Mouse (Mus musculus): ENCODE measurements at regions not wholly inside any gene's neighbourhood (a gene's known extent, or its start where the extent isn't known, plus 50 kb on each side); places are given as distances from the start of the nearest gene placed in this dataset.
A peak's percentile ranks its signal among the peaks of the same experiment; 100 is the strongest.

- DNase-seq (ENCODE audit: low spot score in 2 of 2) = peak; percentile 28 to 30
Observed at GRCm38 (mm10) chr2:75312246-75312645, 346.8 kb upstream of the Hnrnpa3 start.

GRCm38 (mm10) chr2:75315341-75315740 is 343.7 kb upstream of the Hnrnpa3 start:
- no peak for DNase-seq (ENCODE audit: low spot score in 2 of 2)

GRCm38 (mm10) chr2:75318190-75318589 is 340.9 kb upstream of the Hnrnpa3 start:
- DNase-seq (ENCODE audit: low spot score in 2 of 2) = no peak

- no peak for DNase-seq (ENCODE audit: low spot score in 2 of 2)
Observed at GRCm38 (mm10) chr2:75324146-75324749, 334.8 kb upstream of the Hnrnpa3 start.

GRCm38 (mm10) chr2:75329598-75329997 is 329.5 kb upstream of the Hnrnpa3 start:
- DNase-seq (ENCODE audit: low spot score in 2 of 2) = no peak

GRCm38 (mm10) chr2:75341310-75341709 is 317.8 kb upstream of the Hnrnpa3 start:
- DNase-seq (ENCODE audit: low spot score in 2 of 2) = no peak

- DNase-seq (ENCODE audit: low spot score in 2 of 2) = no peak
Observed at GRCm38 (mm10) chr2:75341726-75342280, 317.3 kb upstream of the Hnrnpa3 start.

GRCm38 (mm10) chr2:75350902-75351301 is 308.2 kb upstream of the Hnrnpa3 start:
- DNase-seq (ENCODE audit: low spot score in 2 of 2) = no peak

GRCm38 (mm10) chr2:75351965-75352364 is 307.1 kb upstream of the Hnrnpa3 start:
- DNase-seq (ENCODE audit: low spot score in 2 of 2) = no peak

- DNase-seq (ENCODE audit: low spot score in 2 of 2) = no peak
Observed at GRCm38 (mm10) chr2:75352564-75352963, 306.5 kb upstream of the Hnrnpa3 start.

GRCm38 (mm10) chr2:75356691-75357375 is 302.2 kb upstream of the Hnrnpa3 start:
- peak in 1 of 2 experiments; percentile 13 for DNase-seq (ENCODE audit: low spot score in 2 of 2)

GRCm38 (mm10) chr2:75357516-75357915 is 301.5 kb upstream of the Hnrnpa3 start:
- no peak for DNase-seq (ENCODE audit: low spot score in 2 of 2)

- no peak for DNase-seq (ENCODE audit: low spot score in 2 of 2)
Observed at GRCm38 (mm10) chr2:75360936-75361335, 298.1 kb upstream of the Hnrnpa3 start.

GRCm38 (mm10) chr2:75376666-75377065 is 282.4 kb upstream of the Hnrnpa3 start:
- no peak for DNase-seq (ENCODE audit: low spot score in 2 of 2)

GRCm38 (mm10) chr2:75385551-75386263 is 273.4 kb upstream of the Hnrnpa3 start:
- no peak for DNase-seq (ENCODE audit: low spot score in 2 of 2)

- DNase-seq (ENCODE audit: low spot score in 2 of 2) = no peak
Observed at GRCm38 (mm10) chr2:75386636-75387035, 272.4 kb upstream of the Hnrnpa3 start.

- DNase-seq (ENCODE audit: low spot score in 2 of 2) = no peak
Observed at GRCm38 (mm10) chr2:75392041-75392440, 267.0 kb upstream of the Hnrnpa3 start.

- no peak for DNase-seq (ENCODE audit: low spot score in 2 of 2)
Observed at GRCm38 (mm10) chr2:75394928-75395673, 264.0 kb upstream of the Hnrnpa3 start.

- no peak for DNase-seq (ENCODE audit: low spot score in 2 of 2)
Observed at GRCm38 (mm10) chr2:75396016-75396415, 263.0 kb upstream of the Hnrnpa3 start.

- DNase-seq (ENCODE audit: low spot score in 2 of 2) = no peak
Observed at GRCm38 (mm10) chr2:75400291-75400870, 258.7 kb upstream of the Hnrnpa3 start.

GRCm38 (mm10) chr2:75403791-75404190 is 255.3 kb upstream of the Hnrnpa3 start:
- DNase-seq (ENCODE audit: low spot score in 2 of 2) = no peak
